Mouse (Mus musculus) E14TG2a.4 (cell line): ENCODE data around the gene Herpud2.

Source experiments
- CTCF ChIP-seq: conservative IDR thresholded peaks from 2 replicates; pipeline ENCODE4 v1.5.1; 2014; ENCODE audit warnings: low read length
- POU5F1 ChIP-seq: IDR thresholded peaks from 2 replicates; pipeline ENCODE4 v1.6.1; 2014; ENCODE audit warnings: low read length, borderline replicate concordance

GRCm38 (mm10) chr9:25151611-25152241 lies at the start of gene Herpud2:
- TF ChIP-seq POU5F1: no peak
- no peak for TF ChIP-seq CTCF
